Comparison of ENCODE assay signal across 34 mouse cellular contexts in the genomic region with DNA sequence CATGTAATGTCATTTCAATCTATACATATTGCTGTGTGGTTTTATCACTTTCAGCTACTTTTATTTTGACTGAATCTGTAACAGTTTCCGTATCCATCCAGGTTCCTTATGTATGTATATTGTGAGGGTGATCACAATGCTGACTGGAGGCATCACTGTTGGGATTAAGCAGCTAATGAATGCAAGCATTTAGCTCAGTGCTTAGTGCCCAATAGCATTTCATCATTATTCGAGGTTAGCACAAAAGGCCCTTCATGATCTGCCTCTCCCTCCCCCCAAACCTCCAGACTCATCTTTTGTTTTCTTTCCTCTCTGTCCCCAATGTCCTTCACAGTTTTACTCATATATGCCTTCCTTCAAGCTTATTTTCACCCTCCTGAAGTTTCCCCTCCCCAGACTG. TPM values are rescaled to one million over a fixed set of nuclear protein-coding genes. Genes with fewer than 3 reads are reported as not detected.
A peak's percentile ranks its signal among the peaks of the same experiment; 100 is the strongest.
DNase-seq lines count a peak whose midpoint lies in the region; ATAC-seq and TF ChIP-seq lines count a peak whose summit lies in the region.
"Had no signal": no experiment of that assay in that cellular context is flagged by ENCODE, and none has a peak within 500 bp of the region (broad histone marks: within the 10 kb centered on the region; RNA-seq: fewer than 3 reads in every experiment).

No protein-coding gene starts in this region.

- no peak for TF ChIP-seq POLR2A in cortical plate, adult 2 months (IDR thresholded peaks at IDR 0.05; ENCODE audit: extremely low read depth, insufficient read depth, low read length)

- no peaks in the 10 kb centered on the region for H3K27me3 ChIP-seq in midbrain, embryonic 11.5 days (ENCODE audit: control insufficient read depth, insufficient read depth, low read length)
- no peaks in the 10 kb centered on the region for H3K27me3 ChIP-seq in midbrain, embryonic 13.5 days
- H3K27me3 ChIP-seq: embryonic facial prominence, embryonic 13.5 days; forebrain, embryonic 12.5 days; forebrain, embryonic 15.5 days; hindbrain, embryonic 12.5 days; hindbrain, embryonic 15.5 days; Patski had no signal

- H3K4me2 ChIP-seq in midbrain, embryonic 11.5 days: no peak overlapping the region
- H3K4me2 ChIP-seq in midbrain, embryonic 13.5 days (replicated peaks): no peak overlapping the region
- H3K4me2 ChIP-seq: embryonic facial prominence, embryonic 13.5 days; forebrain, embryonic 12.5 days; forebrain, embryonic 15.5 days; hindbrain, embryonic 12.5 days; hindbrain, embryonic 15.5 days had no signal

- no peak overlapping the region for H3K4me3 ChIP-seq in layer of hippocampus, adult 2 months
- H3K4me3 ChIP-seq in midbrain, embryonic 11.5 days (ENCODE audit: low read depth, low read length): no peak overlapping the region
- no peak overlapping the region for H3K4me3 ChIP-seq in midbrain, embryonic 13.5 days (replicated peaks)
- no peak overlapping the region for H3K4me3 ChIP-seq in cortical plate, adult 2 months (ENCODE audit: insufficient read depth, low read length)
- H3K4me3 ChIP-seq: embryonic facial prominence, embryonic 10.5 days; embryonic facial prominence, embryonic 13.5 days; erythroblast, embryonic 14.5 days; forebrain, embryonic 12.5 days; forebrain, embryonic 15.5 days; heart, adult 2 months; heart, embryonic 10.5 days; hindbrain, embryonic 12.5 days; hindbrain, embryonic 15.5 days had no signal

- no peaks in the 10 kb centered on the region for H3K9me3 ChIP-seq in midbrain, embryonic 11.5 days (ENCODE audit: control insufficient read depth, low read length)
- H3K9me3 ChIP-seq in midbrain, embryonic 13.5 days: no peaks in the 10 kb centered on the region
- H3K9me3 ChIP-seq: embryonic facial prominence, embryonic 10.5 days; embryonic facial prominence, embryonic 13.5 days; forebrain, embryonic 12.5 days; forebrain, embryonic 15.5 days; G1E; heart, embryonic 10.5 days; hindbrain, embryonic 12.5 days; hindbrain, embryonic 15.5 days had no signal

- H3K27ac ChIP-seq in layer of hippocampus, adult 2 months: peak overlapping the region; percentile 72
- H3K27ac ChIP-seq in midbrain, embryonic 11.5 days (ENCODE audit: low read depth, low read length): no peak overlapping the region; the same call in 1 of the 2 replicates
- H3K27ac ChIP-seq in midbrain, embryonic 13.5 days: no peak overlapping the region
- peak overlapping the region; percentile 81; the same call in 1 of the 2 replicates for H3K27ac ChIP-seq in cortical plate, adult 2 months (ENCODE audit: insufficient read depth, low read length)
- H3K27ac ChIP-seq: embryonic facial prominence, embryonic 10.5 days; embryonic facial prominence, embryonic 13.5 days; forebrain, embryonic 12.5 days; forebrain, embryonic 15.5 days; heart, adult 2 months; heart, embryonic 10.5 days; hindbrain, embryonic 12.5 days; hindbrain, embryonic 15.5 days had no signal

- H3K9ac ChIP-seq in midbrain, embryonic 11.5 days (ENCODE audit: low read length): no peak overlapping the region
- no peak overlapping the region for H3K9ac ChIP-seq in midbrain, embryonic 13.5 days (replicated peaks)
- H3K9ac ChIP-seq: embryonic facial prominence, embryonic 13.5 days; forebrain, embryonic 12.5 days; forebrain, embryonic 15.5 days; hindbrain, embryonic 12.5 days; hindbrain, embryonic 15.5 days had no signal

- ATAC-seq in midbrain, embryonic 11.5 days (ENCODE audit: low FRiP score): peak; percentile 77
- no peak for ATAC-seq in midbrain, embryonic 13.5 days
- ATAC-seq: forebrain, embryonic 15.5 days; Patski had no signal

- no peaks in the 10 kb centered on the region for H3K36me3 ChIP-seq in midbrain, embryonic 11.5 days (ENCODE audit: control insufficient read depth, insufficient read depth, low read length)
- H3K36me3 ChIP-seq in midbrain, embryonic 13.5 days: no peaks in the 10 kb centered on the region
- H3K36me3 ChIP-seq: embryonic facial prominence, embryonic 10.5 days; embryonic facial prominence, embryonic 13.5 days; forebrain, embryonic 12.5 days; forebrain, embryonic 15.5 days; G1E; heart, embryonic 10.5 days; hindbrain, embryonic 12.5 days; hindbrain, embryonic 15.5 days had no signal

- peaks cover 4% of the 10 kb centered on the region; the same call in 1 of the 2 replicates for H3K4me1 ChIP-seq in midbrain, embryonic 11.5 days (ENCODE audit: control insufficient read depth, insufficient read depth, low read length)
- no peaks in the 10 kb centered on the region for H3K4me1 ChIP-seq in midbrain, embryonic 13.5 days (replicated peaks)
- H3K4me1 ChIP-seq in cortical plate, adult 2 months (ENCODE audit: control insufficient read depth, insufficient read depth, low read length): no peaks in the 10 kb centered on the region
- H3K4me1 ChIP-seq: embryonic facial prominence, embryonic 10.5 days; embryonic facial prominence, embryonic 13.5 days; forebrain, embryonic 15.5 days; heart, embryonic 10.5 days; hindbrain, embryonic 12.5 days; hindbrain, embryonic 15.5 days had no signal

- no peak for TF ChIP-seq CTCF in layer of hippocampus, adult 2 months (conservative IDR thresholded peaks at IDR 0.05)
- no peak for TF ChIP-seq CTCF in cortical plate, adult 2 months (IDR thresholded peaks at IDR 0.05; ENCODE audit: extremely low read depth, insufficient read depth, low read length)

- WGBS in midbrain, embryonic 11.5 days: 26% methylated on average over 2 of the region's 2 CpGs
- 7% methylated on average over 2 of the region's 2 CpGs for WGBS in midbrain, embryonic 13.5 days

- DNase-seq in layer of hippocampus, adult 2 months (ENCODE audit: low spot score in 2 of 2): no peak
- no peak for DNase-seq in layer of hippocampus, adult 18-20 months (ENCODE audit: low spot score in 2 of 2)
- DNase-seq in midbrain, embryonic 11.5 days (ENCODE audit: low spot score, missing footprints): no peak
- DNase-seq in brain, adult 2 months (ENCODE audit: low read depth, low spot score): peak; percentile 67
- no peak for DNase-seq in adrenal gland, adult (ENCODE audit: inconsistent age in 2 of 2, low spot score in 1 of 2)
- DNase-seq: adrenal gland, adult 2 months; adrenal gland, postnatal 14 days; B cell, adult 2 months; cerebellum, adult 2 months; cerebellum, adult 9-11 months; cerebellum, postnatal 25 days; embryo, embryonic 11 days; gastrocnemius, postnatal 25 days; heart, adult 2 months had no signal

RNA-seq across cellular contexts. Expression of gene Aspa, which starts 26.3 kb away (rescaled TPM):
- 10 to 100 TPM; 10.8 to 12.6 TPM for total RNA-seq in layer of hippocampus, adult 2 months (2021)
- 10 to 100 TPM; 13.9 to 14.8 TPM for total RNA-seq in layer of hippocampus, adult 18-20 months (2021)
- polyA plus RNA-seq in midbrain, embryonic 11.5 days (2014; fragmentation: Nextera tagmentation; extraction: Ambion mirVana): 0.10 TPM in 1 of 2 replicates, not detected in the other
- 0.36 and 0.40 TPM in 2 replicates for polyA plus RNA-seq in midbrain, embryonic 13.5 days (2015; fragmentation: Nextera tagmentation; extraction: Ambion mirVana)
- 29.5 and 34.3 TPM in 2 replicates for polyA plus RNA-seq in cortical plate, adult 2 months (2012; rRNA removed)
- total RNA-seq: CH12.LX had no signal
- polyA plus RNA-seq: erythroblast, embryonic 14.5 days; G1E; heart, embryonic 10.5 days had no signal

RNA-seq across cellular contexts. Expression of gene Gm49340, which starts 26.4 kb away (rescaled TPM):
- total RNA-seq in layer of hippocampus, adult 2 months (2021): not detected
- total RNA-seq in layer of hippocampus, adult 18-20 months (2021): not detected
- not detected in 2 replicates for polyA plus RNA-seq in midbrain, embryonic 11.5 days (2014; fragmentation: Nextera tagmentation; extraction: Ambion mirVana)
- polyA plus RNA-seq in midbrain, embryonic 13.5 days (2015; fragmentation: Nextera tagmentation; extraction: Ambion mirVana): not detected in 2 replicates
- not detected in 2 replicates for polyA plus RNA-seq in cortical plate, adult 2 months (2012; rRNA removed)
- total RNA-seq: adrenal gland, adult 2 months; adrenal gland, postnatal 14 days; adrenal gland, postnatal 4 days; CH12.LX; common myeloid progenitor, adult 5-6 weeks; G1E; gastrocnemius, adult 8-10 months; gastrocnemius, postnatal 25 days; heart, adult 2 months; heart, postnatal 25 days; hematopoietic stem cell, adult 5-6 weeks had no signal
- polyA plus RNA-seq: adrenal gland, adult 2 months; cerebellum, adult 2 months; embryonic facial prominence, embryonic 10.5 days; embryonic facial prominence, embryonic 13.5 days; erythroblast, embryonic 14.5 days; forebrain, embryonic 12.5 days; forebrain, embryonic 15.5 days; G1E; heart, adult 2 months; heart, embryonic 10.5 days; heart, embryonic 14.5 days; heart, postnatal 0 days; hindbrain, embryonic 12.5 days; hindbrain, embryonic 15.5 days; Patski had no signal

RNA-seq across cellular contexts. Expression of gene Spata22, which starts 26.4 kb away (rescaled TPM):
- not detected for total RNA-seq in layer of hippocampus, adult 2 months (2021)
- total RNA-seq in layer of hippocampus, adult 18-20 months (2021): not detected
- polyA plus RNA-seq in midbrain, embryonic 11.5 days (2014; fragmentation: Nextera tagmentation; extraction: Ambion mirVana): not detected in 2 replicates
- not detected in 2 replicates for polyA plus RNA-seq in midbrain, embryonic 13.5 days (2015; fragmentation: Nextera tagmentation; extraction: Ambion mirVana)
- polyA plus RNA-seq in cortical plate, adult 2 months (2012; rRNA removed): 0.08 and 0.13 TPM in 2 replicates
- total RNA-seq: CH12.LX; common myeloid progenitor, adult 5-6 weeks; G1E; gastrocnemius, adult 8-10 months; gastrocnemius, postnatal 25 days; heart, adult 2 months; heart, postnatal 25 days; hematopoietic stem cell, adult 5-6 weeks had no signal
- polyA plus RNA-seq: adrenal gland, adult 2 months; embryonic facial prominence, embryonic 10.5 days; embryonic facial prominence, embryonic 13.5 days; erythroblast, embryonic 14.5 days; forebrain, embryonic 12.5 days; forebrain, embryonic 15.5 days; G1E; heart, embryonic 10.5 days; heart, embryonic 14.5 days; heart, postnatal 0 days; hindbrain, embryonic 12.5 days; hindbrain, embryonic 15.5 days had no signal

RNA-seq across cellular contexts. Expression of gene Trpv3, which starts 35.9 kb away (rescaled TPM):
- total RNA-seq in layer of hippocampus, adult 2 months (2021): under 1 TPM; 0.54 to 0.59 TPM
- under 1 TPM; 0.41 to 0.45 TPM for total RNA-seq in layer of hippocampus, adult 18-20 months (2021)
- 0.05 TPM in 1 of 2 replicates, not detected in the other for polyA plus RNA-seq in midbrain, embryonic 11.5 days (2014; fragmentation: Nextera tagmentation; extraction: Ambion mirVana)
- polyA plus RNA-seq in midbrain, embryonic 13.5 days (2015; fragmentation: Nextera tagmentation; extraction: Ambion mirVana): not detected in 2 replicates
- polyA plus RNA-seq in cortical plate, adult 2 months (2012; rRNA removed): 0.52 and 0.62 TPM in 2 replicates
- total RNA-seq: CH12.LX; common myeloid progenitor, adult 5-6 weeks; gastrocnemius, adult 8-10 months; hematopoietic stem cell, adult 5-6 weeks had no signal
- polyA plus RNA-seq: embryonic facial prominence, embryonic 10.5 days; forebrain, embryonic 12.5 days; G1E had no signal

RNA-seq across cellular contexts. Expression of gene Olfr20, which starts 47.5 kb away (rescaled TPM):
- total RNA-seq in layer of hippocampus, adult 2 months (2021): not detected
- total RNA-seq in layer of hippocampus, adult 18-20 months (2021): not detected
- not detected in 2 replicates for polyA plus RNA-seq in midbrain, embryonic 11.5 days (2014; fragmentation: Nextera tagmentation; extraction: Ambion mirVana)
- not detected in 2 replicates for polyA plus RNA-seq in midbrain, embryonic 13.5 days (2015; fragmentation: Nextera tagmentation; extraction: Ambion mirVana)
- polyA plus RNA-seq in cortical plate, adult 2 months (2012; rRNA removed): not detected in 2 replicates
- total RNA-seq: adrenal gland, adult 2 months; adrenal gland, postnatal 14 days; adrenal gland, postnatal 4 days; CH12.LX; common myeloid progenitor, adult 5-6 weeks; gastrocnemius, adult 8-10 months; gastrocnemius, postnatal 25 days; heart, adult 2 months; heart, postnatal 25 days; hematopoietic stem cell, adult 5-6 weeks had no signal
- polyA plus RNA-seq: cerebellum, adult 2 months; embryonic facial prominence, embryonic 10.5 days; embryonic facial prominence, embryonic 13.5 days; erythroblast, embryonic 14.5 days; forebrain, embryonic 15.5 days; G1E; heart, adult 2 months; heart, embryonic 10.5 days; heart, embryonic 14.5 days; heart, postnatal 0 days; hindbrain, embryonic 12.5 days; hindbrain, embryonic 15.5 days; Patski had no signal

Comparison
In these comparisons a context has a peak if more than half of its experiments do, and no peak if none do; other contexts are left out.
1. H3K27ac ChIP-seq: peak in layer of hippocampus, adult 2 months (single experiment) and cortical plate, adult 2 months (single experiment); none in midbrain, embryonic 11.5 days (single experiment) and midbrain, embryonic 13.5 days (single experiment).
2. RNA of gene Aspa, which starts 26.3 kb away (polyA plus RNA-seq): 29.5 to 34.3 TPM in cortical plate, adult 2 months; 0.36 to 0.40 TPM in midbrain, embryonic 13.5 days and 0.10 TPM in midbrain, embryonic 11.5 days; every median in the first group is over 10 times any median in the second.